Mouse (Mus musculus) thymus, adult 2 months (tissue): ENCODE results near the gene Lpgat1.

Experiments
- CTCF ChIP-seq: fragments of 200-500 bp; IDR thresholded peaks from 2 replicates; pipeline ENCODE4 v1.5.1; 2012; ENCODE audit warnings: mild to moderate bottlenecking, control low read depth, low read length, moderate library complexity, borderline replicate concordance; ENCODE audit not compliant: control insufficient read depth, poor library complexity, insufficient read depth; ENCODE audit errors: extremely low read depth
- POLR2A ChIP-seq: fragments of 200-500 bp; IDR thresholded peaks from 2 replicates; pipeline ENCODE4 v1.6.1; 2012; ENCODE audit warnings: mild to moderate bottlenecking, low read length, control low read depth, moderate library complexity; ENCODE audit not compliant: control insufficient read depth, poor library complexity, insufficient read depth; ENCODE audit errors: extremely low read depth

GRCm38 (mm10) chr1:191717141-191717540 lies 493 bp upstream of the Lpgat1 start:
- no peak for TF ChIP-seq CTCF
- TF ChIP-seq POLR2A = no peak
